Mouse (Mus musculus): Measurements from ENCODE around the gene Morf4l1. TPM values are rescaled to one million over a fixed set of nuclear protein-coding genes. Genes with fewer than 3 reads are reported as not detected.
"Not testable (repeated sequence)": the region's sequence is repeated elsewhere in the genome, so short reads cannot be mapped to it uniquely, and the experiment has no call there.

Gene Morf4l1
- total and polyA plus RNA-seq, 2 experiments, result 56.1 to 161 TPM

- no peak overlapping the region for H3K4me3 ChIP-seq (ENCODE audit: insufficient read depth, low read depth, low read length)
- no peak overlapping the region for H3K9ac ChIP-seq (ENCODE audit: low read depth, low read length)
- DNase-seq (ENCODE audit: extremely low read depth, low read depth, low spot score), result no peak
- no peak for TF ChIP-seq CTCF (IDR thresholded peaks at IDR 0.05; ENCODE audit: low read depth, low read length)
- TF ChIP-seq POLR2A (IDR thresholded peaks at IDR 0.05; ENCODE audit: extremely low read depth, insufficient read depth, low read length), result no peak
- H3K27me3 ChIP-seq (ENCODE audit: control insufficient read depth, insufficient read depth, low read length), result no peaks in the 10 kb centered on the region
- 69% methylated on average over 5 of the region's 5 CpGs for WGBS
- no peaks in the 10 kb centered on the region for H3K36me3 ChIP-seq (ENCODE audit: control insufficient read depth, insufficient read depth, low read length)
- H3K79me2 ChIP-seq (ENCODE audit: control insufficient read depth, insufficient read depth, low read length), result no peaks in the 10 kb centered on the region
- no peaks in the 10 kb centered on the region for H3K4me1 ChIP-seq (ENCODE audit: control insufficient read depth, insufficient read depth, low read length)
- no peak overlapping the region for H3K27ac ChIP-seq (replicated peaks; ENCODE audit: insufficient read depth, low read depth, low read length)
Observed at GRCm38 (mm10) chr9:90047937-90048627, 66.5 kb downstream of the Morf4l1 start.

- WGBS, result 28% methylated on average over 7 of the region's 7 CpGs
- peak; percentile 92 for DNase-seq (ENCODE audit: extremely low read depth, low read depth, low spot score)
- H3K36me3 ChIP-seq (ENCODE audit: control insufficient read depth, insufficient read depth, low read length), result no peaks in the 10 kb centered on the region
- no peak for TF ChIP-seq CTCF (IDR thresholded peaks at IDR 0.05; ENCODE audit: low read depth, low read length)
- no peak for TF ChIP-seq POLR2A (IDR thresholded peaks at IDR 0.05; ENCODE audit: extremely low read depth, insufficient read depth, low read length)
- H3K4me1 ChIP-seq (ENCODE audit: control insufficient read depth, insufficient read depth, low read length), result no peaks in the 10 kb centered on the region
- H3K9ac ChIP-seq (ENCODE audit: low read depth, low read length), result no peak overlapping the region
- peak overlapping the region; percentile 51 for H3K27ac ChIP-seq (replicated peaks; ENCODE audit: insufficient read depth, low read depth, low read length)
- H3K4me3 ChIP-seq (ENCODE audit: insufficient read depth, low read depth, low read length), result peak overlapping the region; percentile 26; the same call in 1 of the 2 replicates
- H3K79me2 ChIP-seq (ENCODE audit: control insufficient read depth, insufficient read depth, low read length), result no peaks in the 10 kb centered on the region
- H3K27me3 ChIP-seq (ENCODE audit: control insufficient read depth, insufficient read depth, low read length), result no peaks in the 10 kb centered on the region
Observed at GRCm38 (mm10) chr9:90045191-90045590, 69.4 kb downstream of the Morf4l1 start.

GRCm38 (mm10) chr9:90042906-90043305 lies 71.7 kb downstream of the Morf4l1 start:
- peak; percentile 42 for DNase-seq (ENCODE audit: extremely low read depth, low read depth, low spot score)
- WGBS, result 94% methylated on average over 8 of the region's 8 CpGs
- not testable (repeated sequence) for H3K36me3 ChIP-seq (ENCODE audit: control insufficient read depth, insufficient read depth, low read length); H3K4me3 ChIP-seq (ENCODE audit: insufficient read depth, low read depth, low read length); H3K9ac ChIP-seq (ENCODE audit: low read depth, low read length); H3K79me2 ChIP-seq (ENCODE audit: control insufficient read depth, insufficient read depth, low read length); H3K27ac ChIP-seq (replicated peaks; ENCODE audit: insufficient read depth, low read depth, low read length); H3K4me1 ChIP-seq (ENCODE audit: control insufficient read depth, insufficient read depth, low read length); H3K27me3 ChIP-seq (ENCODE audit: control insufficient read depth, insufficient read depth, low read length)

Other genes with a start within 250 kb of the Morf4l1 start
- 0.07 and 0.09 TPM in 2 replicates for gene Rasgrf1, start 204.9 kb downstream of the Morf4l1 start, total RNA-seq (2014; rRNA removed)
- gene Rasgrf1, start 204.9 kb downstream of the Morf4l1 start, polyA plus RNA-seq (2012; rRNA removed), result not detected in 2 replicates
- gene Ctsh, start 60.6 kb downstream of the Morf4l1 start, total RNA-seq (2014; rRNA removed), result 551 and 607 TPM in 2 replicates
- gene Ctsh, start 60.6 kb downstream of the Morf4l1 start, polyA plus RNA-seq (2012; rRNA removed), result 109 and 194 TPM in 2 replicates
- 2.7 and 5.1 TPM in 2 replicates for gene Adamts7, start 48.3 kb upstream of the Morf4l1 start, total RNA-seq (2014; rRNA removed)
- gene Adamts7, start 48.3 kb upstream of the Morf4l1 start, polyA plus RNA-seq (2012; rRNA removed), result 11.0 and 21.8 TPM in 2 replicates
- gene Tbc1d2b, start 156.0 kb upstream of the Morf4l1 start, total RNA-seq (2014; rRNA removed), result 14.1 and 22.1 TPM in 2 replicates
- gene Tbc1d2b, start 156.0 kb upstream of the Morf4l1 start, polyA plus RNA-seq (2012; rRNA removed), result 12.7 and 16.9 TPM in 2 replicates

Data from liver, adult 2 months (tissue).